Mouse (Mus musculus) CD4-positive, CD25-positive, alpha-beta regulatory T cell, adult 2 months (primary cell): ENCODE measurements at regions not wholly inside any gene's neighbourhood (a gene's known extent, or its start where the extent isn't known, plus 50 kb on each side); places are given as distances from the start of the nearest gene placed in this dataset.

ENCODE experiments used
- DNase-seq: peaks from one replicate; pipeline ENCODE4 v3.0.0-alpha.2; 2012; ENCODE audit warnings: low read depth, low spot score

DNA sequence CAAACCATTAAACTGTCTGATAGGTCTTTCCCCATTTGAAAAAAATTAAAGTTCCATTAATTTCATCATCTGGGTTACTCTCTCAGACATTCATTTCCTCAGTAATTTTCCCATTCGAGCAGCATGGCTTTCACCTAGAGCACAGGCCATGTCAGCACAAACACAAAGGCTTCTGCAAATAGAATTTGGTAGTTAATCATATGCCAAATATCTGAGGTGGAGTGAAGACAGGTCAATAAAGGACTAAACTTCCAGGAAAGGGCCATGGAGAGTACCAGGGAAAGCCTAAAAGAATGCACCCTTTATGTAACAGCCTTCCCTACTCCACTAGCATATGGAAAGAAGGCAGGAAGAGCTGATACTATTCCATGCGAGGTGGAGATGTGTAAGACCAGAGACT lies 150.3 kb upstream of the Gimd1 start:
- no peak for DNase-seq

- no peak for DNase-seq
These were observed 144.8 kb upstream of the Gimd1 start for GRCm38 (mm10) chr3:132484814-132485213.

DNA sequence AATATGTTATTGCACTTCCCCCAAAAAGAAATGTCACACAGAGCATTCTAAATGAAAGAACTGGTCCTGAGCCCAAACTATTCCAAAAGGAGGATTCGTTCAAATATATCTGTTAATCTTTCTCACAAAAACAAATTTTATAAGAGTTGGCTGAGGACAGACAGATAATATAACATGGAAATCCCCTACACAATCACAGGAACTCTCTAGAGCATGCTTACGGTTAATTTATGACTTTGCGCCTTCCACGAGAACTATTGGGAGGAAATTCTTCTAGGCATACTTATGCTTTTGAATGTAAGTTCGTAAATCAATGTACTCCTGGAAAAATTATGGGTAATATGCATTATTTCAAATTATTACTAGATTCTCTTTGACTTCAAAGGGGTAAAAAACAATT lies 144.1 kb upstream of the Gimd1 start:
- no peak for DNase-seq

DNA sequence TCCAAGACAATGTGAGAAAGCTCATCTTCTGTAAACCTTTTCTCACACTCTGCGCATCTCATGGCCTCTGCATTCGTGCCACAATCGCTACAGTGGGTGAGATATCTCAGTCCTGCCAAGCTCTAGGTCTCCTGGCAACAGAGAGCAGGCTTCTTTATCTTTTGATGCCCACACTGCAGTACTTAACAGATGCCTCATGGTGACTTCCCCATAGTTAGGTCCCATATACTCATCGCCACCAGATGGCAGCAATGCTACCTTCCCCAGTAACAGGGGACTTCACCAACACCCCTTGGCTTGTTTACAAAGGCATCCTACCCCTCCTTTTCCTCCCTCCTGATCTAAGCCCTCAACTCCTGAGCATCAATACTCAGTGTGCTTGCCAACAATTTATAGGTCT lies 123.5 kb upstream of the Gimd1 start:
- peak; percentile 24 for DNase-seq

DNA sequence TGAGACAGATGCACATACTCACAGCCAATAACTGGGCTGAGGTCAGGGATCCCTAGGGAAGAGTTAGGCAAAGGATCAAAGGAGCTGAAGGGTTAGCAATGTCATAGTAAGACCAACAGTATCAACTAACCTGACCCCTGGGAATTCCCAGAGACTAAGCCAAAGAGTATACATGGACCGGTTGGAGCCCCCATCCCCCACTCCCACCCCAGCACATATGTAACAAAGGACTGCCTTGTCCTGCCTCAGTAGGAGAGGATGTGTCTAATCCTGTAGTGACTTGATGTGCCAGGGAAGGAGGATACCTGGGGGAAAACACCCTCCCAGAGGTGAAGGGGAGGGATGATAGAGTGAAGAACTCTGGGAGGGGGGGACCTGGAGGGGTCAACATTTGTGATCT lies 119.4 kb upstream of the Gimd1 start:
- no peak for DNase-seq

- DNase-seq: no peak
These were observed 117.0 kb upstream of the Gimd1 start for GRCm38 (mm10) chr3:132512526-132513102.

- no peak for DNase-seq
These were observed 96.2 kb upstream of the Gimd1 start for GRCm38 (mm10) chr3:132533323-132533904.

- DNase-seq: no peak
These were observed 89.6 kb upstream of the Gimd1 start for GRCm38 (mm10) chr3:132539780-132540658.

- no peak for DNase-seq
These were observed 78.3 kb upstream of the Gimd1 start for GRCm38 (mm10) chr3:132551238-132551808.

GRCm38 (mm10) chr3:132565755-132566154 lies 63.9 kb upstream of the Gimd1 start:
- no peak for DNase-seq

DNA sequence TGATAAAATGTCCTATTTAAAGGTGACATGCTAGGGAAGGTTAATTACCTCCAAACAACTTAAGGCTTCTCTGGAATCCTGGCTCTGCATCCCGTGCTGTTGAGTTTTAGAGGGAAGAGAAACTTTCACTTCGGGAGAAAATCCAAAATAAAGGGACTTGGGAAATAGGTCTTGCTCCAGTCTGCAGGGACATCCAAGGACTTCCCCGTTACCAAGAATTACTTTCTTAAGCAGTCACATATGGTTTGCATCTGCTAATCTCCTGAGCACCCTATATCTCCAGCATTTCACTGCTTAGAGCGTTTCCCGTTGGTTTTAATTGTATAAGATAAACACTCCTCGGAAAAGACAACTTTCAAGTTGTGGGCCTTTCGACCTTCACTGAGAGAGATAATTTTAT lies 63.3 kb upstream of the Gimd1 start:
- DNase-seq: no peak
